Mouse (Mus musculus) left cerebral cortex, postnatal 14 days (tissue): Measurements from ENCODE around the gene Ppia. TPM values are rescaled to one million over a fixed set of nuclear protein-coding genes. Genes with fewer than 3 reads are reported as not detected.
A peak's percentile ranks its signal among the peaks of the same experiment; 100 is the strongest.
"Not testable (repeated sequence)": the region's sequence is repeated elsewhere in the genome, so short reads cannot be mapped to it uniquely, and the experiment has no call there.

Experiments
- DNase-seq, 2 experiments: peaks; one replicate each; pipeline ENCODE4 v3.0.0; 2021 to 2022; ENCODE audit warnings: low spot score in 2 of 2, mixed read lengths in 1 of 2
- intact Hi-C: fragments of 180-260 bp; cut with DNase I; formaldehyde crosslinking; loops from one replicate; pipeline ENCODE4 v1.15.1; 2025
- total RNA-seq, 2 experiments: library from RNA; stranded (reverse); gene quantifications; 2 replicates each; pipeline ENCODE4 v1.2.3; 2021

The Ppia gene
- total RNA-seq, 2 experiments from 2014 or later = 2,019 to 2,143 TPM

DNA sequence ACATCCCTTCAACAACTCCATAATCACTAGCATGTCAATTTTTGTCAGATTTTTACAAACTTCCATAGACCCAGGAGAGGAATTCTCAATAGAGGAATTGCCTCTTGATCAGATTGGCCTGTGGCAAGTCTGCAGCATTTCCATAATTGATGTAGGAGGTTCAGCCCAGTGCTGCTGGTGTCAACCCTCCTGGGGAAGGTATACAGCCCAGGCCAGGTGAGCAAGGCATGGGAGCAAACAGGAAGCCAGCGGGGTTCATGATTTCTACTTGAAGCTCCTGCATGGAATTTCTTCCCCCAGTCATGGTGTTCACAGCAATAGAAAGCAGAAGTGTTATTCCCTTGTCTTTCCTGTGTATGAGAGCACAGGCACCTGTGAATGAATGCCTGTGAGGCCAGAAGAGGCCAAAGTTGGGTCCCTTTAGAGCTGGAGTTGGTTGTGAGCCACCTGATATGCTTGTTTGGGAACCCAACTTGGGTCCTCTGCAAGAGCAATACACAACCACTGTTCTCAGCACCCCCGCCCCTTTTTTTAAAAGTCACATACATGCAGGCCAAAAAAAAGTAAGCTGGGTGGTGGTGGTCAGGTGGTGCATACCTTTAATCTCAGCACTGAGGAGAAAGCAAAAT lies 5.6 kb downstream of the Ppia start:
- intact Hi-C loops = no loop called here
- DNase-seq = no peak

DNA sequence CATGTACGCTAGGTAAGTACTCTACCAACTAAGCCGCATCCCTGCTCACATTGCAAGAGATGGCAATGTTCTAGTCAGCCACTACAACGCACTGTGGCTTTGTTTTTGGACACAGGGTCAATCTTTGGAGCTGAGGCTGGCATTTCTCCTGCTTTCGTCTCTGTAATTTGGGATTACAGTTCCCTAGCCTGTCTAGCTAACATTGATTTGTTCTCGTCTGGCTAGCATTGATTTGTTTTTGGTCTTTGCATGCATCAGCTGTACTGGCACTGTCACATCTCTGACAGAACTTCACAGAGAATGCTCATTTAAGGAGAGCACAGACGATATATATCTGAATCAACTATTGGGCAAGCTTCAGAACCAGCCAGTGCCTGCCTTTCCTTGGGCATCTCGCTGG lies 14.9 kb downstream of the Ppia start:
- intact Hi-C loops = no loop called here
- no peak for DNase-seq

DNA sequence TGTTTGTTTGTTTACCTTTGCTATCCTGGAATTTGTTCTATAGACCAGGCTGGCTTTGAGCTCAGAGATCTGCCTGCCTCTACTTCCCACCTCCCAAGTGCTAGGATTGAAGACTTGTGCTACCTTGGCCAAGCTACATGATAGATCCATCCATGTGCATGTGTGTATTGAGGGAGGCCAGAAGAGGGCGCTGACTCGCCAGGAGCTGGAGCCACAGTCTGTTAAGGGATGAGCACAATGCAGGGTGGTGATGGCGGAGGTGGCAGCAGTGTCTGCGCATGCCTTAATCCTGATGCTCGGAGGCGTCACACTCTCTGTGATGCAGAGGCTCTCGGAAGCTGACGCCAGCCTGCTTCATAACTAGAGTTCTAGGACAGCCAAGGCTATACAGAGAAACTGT lies 21.2 kb downstream of the Ppia start:
- DNase-seq = peak in 1 of 2 experiments; percentile 34

DNA sequence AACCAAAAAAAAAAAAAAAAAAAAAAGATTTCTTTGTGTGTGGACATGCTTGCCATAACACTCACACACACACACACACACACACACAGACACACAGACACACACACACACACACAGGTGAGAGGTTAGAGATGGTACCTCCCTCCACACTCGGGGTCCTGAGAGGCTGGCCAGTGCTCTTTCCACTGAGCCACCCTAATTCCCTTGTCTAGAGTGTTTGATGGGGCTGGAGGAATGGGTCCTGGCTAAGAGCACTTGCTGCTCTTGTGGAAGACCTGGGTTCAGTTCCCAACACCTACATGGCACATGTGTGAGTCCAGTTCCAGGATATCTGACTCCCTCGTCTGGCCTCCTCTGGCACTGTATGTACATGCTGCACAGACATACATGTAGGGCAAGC lies 22.4 kb downstream of the Ppia start:
- intact Hi-C loops = no loop called here
- no peak for DNase-seq

More for the DNA sequence above, 21.2 kb downstream of the Ppia start:
- intact Hi-C loops = no loop called here

DNA sequence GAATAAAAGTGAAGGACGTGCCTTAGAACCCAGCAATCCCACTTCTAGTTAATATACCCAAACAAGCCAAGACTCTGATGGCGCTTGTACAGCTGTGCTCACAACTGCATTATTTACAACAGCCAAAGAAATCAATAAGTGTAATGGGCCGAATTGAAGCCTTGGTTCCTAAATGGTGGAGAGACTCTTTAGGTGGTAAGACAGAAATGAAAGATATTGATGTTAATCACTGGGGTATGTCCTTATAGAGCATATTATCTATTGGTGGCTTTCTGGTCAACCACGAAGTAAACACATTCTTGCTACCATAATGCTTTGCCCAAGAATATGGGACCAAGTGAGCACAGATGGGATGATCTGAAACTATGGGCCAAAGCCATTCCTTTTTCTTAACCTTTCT lies 24.9 kb downstream of the Ppia start:
- intact Hi-C loops = no loop called here
- no peak for DNase-seq

DNA sequence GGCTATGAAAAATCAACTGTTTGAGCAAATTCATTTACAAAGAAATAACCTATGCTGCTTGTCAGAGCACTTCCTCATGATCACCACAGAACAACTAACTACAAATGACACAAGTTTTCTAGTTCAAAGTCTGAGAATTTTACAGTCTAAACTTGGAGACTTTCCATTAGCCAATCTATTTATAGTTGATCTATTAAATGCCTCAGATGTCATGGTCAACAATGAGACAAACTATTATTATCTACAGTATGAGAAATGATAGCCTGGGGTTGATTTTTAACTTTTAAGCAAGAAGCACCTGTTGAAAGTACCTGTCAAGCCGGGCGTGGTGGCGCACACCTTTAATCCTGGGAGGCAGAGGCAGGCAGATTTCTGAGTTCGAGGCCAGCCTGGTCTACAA lies 27.3 kb downstream of the Ppia start:
- intact Hi-C loops = no loop called here
- DNase-seq = no peak

DNA sequence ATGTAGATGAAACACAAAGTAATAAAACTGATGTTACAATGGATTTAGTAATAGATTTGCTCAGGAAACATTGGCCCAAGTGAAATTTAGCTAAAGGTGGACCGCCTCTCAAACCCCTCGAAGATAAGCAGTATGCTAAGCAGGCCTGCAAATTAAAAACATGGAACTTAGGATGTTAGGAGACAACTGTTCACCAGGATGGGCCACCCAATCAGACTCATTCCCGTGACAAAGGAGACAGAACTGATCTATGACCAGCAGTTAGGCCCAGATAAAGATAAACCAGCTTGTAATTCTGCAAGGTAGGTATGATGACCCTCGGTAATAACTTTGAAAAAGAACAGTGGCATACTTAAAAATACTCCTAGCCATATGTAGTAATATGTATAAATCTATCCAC lies 27.9 kb downstream of the Ppia start:
- intact Hi-C loops = no loop called here
- no peak for DNase-seq

DNA sequence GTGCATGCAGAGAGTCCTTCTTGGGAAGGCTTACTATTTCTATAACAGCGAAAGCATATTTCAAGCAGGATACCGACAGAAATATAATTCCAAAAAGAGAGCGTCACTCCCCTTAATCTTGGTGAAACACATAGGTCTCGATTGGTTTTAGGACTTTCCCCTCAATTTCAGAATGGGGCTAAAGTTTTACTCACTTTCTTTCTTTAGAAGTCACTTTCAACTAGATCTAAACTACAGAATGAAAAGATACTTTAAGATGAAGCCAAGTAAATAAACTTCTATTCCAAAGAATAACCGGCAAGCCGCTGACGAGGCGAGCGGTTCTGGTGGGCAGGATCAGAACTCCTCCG lies 28.5 kb downstream of the Ppia start:
- DNase-seq = no peak
- intact Hi-C loops = no loop called here

DNA sequence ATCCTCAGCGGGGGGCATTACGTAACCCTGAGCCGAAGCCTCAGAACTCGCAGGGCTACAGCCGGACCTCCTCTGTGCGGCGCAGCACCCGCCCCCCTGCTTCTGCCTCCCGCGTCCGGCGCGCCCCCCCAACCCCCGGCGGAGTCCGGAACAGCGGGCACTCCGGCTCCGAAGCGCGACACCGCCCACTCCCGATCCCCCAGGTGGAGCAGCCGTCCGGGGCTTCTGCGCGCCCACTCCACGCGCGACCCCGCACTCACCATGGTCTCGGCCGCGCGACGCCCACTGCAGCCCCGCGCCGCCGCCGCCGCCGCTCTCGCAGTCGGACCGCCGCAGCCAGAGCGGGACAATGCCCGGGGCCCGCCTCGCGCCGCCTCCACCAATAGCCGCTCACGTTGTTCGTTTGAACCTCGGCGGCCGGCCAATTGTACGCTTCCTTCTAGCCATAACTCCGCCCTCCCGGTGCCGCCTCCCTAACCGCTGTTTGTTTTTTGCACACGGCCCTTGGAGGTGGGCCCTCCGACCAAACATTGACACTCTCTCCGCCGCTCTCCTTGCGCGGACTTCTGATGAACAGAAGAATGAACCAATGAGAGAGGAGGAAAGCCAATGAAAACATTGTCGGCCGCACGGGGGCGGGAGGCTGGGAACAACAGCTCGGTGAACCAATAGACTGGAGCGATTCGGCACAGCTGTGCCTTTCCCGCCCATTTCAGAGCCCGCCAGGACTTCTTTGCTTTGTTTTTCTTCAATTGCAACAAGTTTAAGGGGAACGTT lies 29.0 kb downstream of the Ppia start, which contains the start of gene H2afv:
TSS of gene H2afv (minus strand) at position 367 of the 777 bp plus-strand sequence.
- intact Hi-C loops = no loop called here
- DNase-seq = peak; percentile 100

DNA sequence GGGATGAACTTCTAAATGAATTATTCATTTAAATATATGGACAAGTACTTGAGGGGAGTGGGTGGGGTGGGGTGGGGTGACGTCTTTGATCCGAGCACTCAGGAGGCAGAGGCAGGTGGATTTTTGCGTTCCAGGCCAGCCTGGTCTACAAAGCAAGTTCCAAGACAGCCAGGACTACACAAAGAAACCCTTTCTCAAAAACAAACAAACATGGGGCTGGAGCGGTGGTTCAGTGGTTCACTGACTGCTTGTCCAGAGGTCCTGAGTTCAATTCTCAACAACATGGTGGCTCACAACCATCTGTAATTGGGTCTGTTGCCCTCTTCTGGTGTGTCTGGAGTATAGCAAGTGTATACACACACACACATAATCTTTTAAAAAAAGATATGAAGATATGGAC lies 30.2 kb downstream of the Ppia start:
- DNase-seq = no peak
- intact Hi-C loops = no loop called here

DNA sequence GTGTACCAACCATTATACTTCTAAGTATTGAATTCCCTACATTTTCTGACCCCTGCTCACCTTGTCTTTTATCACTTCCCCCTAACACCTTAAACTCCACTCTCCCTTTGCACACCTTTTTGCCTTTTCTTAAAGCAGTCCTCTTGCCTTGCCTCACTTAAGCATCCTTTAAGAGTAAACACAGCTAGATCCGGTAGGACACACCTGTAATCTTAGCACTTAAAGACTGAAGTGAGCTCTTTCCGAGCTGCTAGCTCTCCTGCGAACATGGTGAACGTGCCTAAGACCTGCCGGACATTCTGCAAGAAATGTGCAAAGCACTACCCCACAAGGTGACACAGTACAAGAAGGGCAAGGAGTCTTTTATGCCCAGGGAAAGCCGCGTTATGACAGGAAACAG lies 30.7 kb downstream of the Ppia start:
- DNase-seq = no peak
- intact Hi-C loops = no loop called here

DNA sequence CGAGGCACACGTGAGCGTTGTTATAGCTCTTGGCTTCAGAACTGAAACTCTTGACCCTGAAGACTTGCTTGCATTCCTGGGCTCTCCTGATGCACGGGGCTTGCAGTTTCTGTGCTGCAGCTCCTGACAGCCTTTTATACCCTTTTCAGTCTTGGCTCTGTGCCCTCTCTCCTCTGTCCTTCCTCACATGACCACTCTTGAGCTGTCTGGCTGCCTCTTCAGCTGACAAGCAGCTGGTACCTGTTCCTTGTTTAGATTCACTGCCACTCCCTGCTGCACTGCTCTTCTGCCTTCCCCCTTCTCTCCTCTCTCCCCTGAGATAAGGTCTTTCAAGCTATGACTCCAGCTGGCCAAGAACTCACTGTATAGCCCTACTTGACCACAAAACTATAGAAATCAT lies 32.2 kb downstream of the Ppia start:
- intact Hi-C loops = no loop called here
- DNase-seq = no peak

DNA sequence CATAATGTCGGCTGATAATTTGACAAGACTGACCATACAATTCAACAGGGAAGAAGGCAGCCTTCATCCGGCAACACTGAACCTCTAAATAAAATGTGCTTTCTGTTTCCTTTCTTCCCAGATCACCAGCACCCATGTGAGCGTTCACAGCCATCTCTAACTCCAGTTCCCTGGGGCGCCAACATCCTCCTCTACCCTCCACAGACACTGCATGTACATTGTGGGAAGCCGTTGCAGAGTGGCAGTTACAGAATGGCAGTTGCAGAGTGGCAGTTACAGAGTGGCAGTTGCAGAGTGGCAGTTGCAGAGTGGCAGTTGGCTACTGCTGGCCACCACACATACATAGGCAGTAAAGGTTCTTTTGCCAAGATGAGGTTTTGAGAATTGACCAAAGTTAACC lies 32.9 kb downstream of the Ppia start:
- intact Hi-C loops, DNase-seq: not testable (repeated sequence)

DNA sequence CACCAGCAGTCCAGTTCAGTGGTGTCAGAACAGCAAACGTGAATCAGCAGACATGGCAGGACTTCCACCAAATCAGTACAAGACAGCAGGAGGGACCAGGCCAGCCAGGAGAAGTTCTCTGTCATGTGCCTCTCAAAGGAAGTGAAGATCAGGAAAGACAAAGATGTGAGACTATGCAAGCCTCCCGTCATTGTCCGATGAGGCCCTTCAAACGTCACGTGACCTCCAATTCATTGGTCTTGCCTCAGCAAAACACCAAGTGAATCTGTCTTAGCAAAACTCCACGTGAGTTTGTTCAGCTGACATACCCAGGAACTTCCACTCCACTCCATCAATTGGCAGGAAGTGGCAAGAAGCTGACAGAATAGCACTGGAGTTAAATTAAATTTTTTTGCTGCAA lies 40.8 kb downstream of the Ppia start:
- intact Hi-C loops = no loop called here
- no peak for DNase-seq

DNA sequence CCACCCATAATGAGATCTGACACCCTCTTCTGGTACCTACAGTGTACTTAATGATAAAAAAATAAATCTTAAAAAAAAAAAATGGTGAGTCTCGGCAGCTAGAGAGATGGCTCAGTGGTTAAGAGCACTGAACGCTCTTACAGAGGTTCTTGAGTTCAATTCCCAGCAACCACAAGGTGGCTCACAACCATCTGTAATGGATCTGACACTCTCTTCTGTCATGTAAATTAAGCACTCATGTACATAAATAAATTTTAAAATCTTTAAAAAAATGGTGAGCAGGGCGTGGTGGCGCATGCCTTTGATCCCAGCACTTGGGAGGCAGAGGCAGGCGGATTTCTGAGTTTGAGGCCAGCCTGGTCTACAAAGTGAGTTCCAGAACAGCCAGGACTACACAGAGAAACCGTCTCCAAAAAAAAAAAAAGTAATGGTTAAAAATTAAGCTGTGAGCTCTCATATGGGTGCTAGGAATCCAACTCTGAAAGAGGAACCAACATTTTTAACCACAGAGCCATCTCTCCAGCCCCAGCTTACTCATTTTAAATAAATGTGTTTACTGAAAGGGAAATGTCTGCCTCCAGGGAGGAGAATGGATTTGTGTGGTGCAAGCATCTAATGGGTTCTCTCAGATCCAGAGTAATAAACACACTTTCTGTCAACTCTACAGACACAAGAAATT lies 48.1 kb downstream of the Ppia start:
- intact Hi-C loops = no loop called here
- no peak for DNase-seq

DNA sequence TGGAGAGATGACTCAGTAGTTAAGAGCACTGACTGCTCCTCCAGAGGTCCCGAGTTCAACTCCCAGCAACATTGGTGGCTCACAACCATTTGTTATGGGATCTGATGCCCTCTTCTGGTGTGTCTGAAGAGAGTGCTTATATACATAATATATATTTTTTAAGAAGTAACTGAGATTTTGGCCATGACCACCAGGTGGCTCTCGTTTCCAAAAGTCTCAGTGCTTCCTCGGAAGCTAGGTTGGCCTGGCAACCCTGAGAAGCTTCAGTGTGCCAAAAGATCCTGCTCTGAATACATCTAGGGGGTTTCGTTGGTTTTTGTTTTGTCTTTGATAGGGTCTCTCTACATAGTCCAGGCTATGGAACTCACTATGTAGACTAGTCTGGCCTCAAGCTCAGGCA lies 49.9 kb downstream of the Ppia start:
- DNase-seq = peak; percentile 76 to 80
- intact Hi-C loops = no loop called here

DNA sequence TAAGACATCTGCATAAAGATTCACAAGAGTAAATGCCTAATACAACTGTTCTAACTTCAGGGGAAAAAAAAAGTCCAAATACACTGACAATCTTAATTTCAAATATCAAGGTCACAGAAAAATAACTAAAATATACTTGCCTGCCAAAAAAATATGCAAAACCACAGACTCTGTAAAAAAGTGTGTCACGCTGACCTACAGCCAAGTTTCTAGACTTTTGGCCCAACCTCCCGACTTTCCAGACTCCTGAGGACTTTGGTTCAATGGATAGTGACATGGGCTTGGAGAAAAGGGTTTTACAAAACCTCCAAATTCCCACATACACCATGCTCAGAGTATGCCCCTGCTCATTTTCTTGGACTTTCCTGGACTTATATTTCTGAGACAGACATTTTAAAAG lies 53.3 kb downstream of the Ppia start:
- intact Hi-C loops = no loop called here
- DNase-seq = no peak
